Mouse (Mus musculus) kidney, postnatal 0 days (tissue): ENCODE data around the gene Disp2. TPM values are rescaled to one million over a fixed set of nuclear protein-coding genes. Genes with fewer than 3 reads are reported as not detected.

Experiments used
- ATAC-seq: fragments of 200-750 bp; cut with Nextera tagmentation; replicated peaks from 2 replicates; pipeline ENCODE4 v1.8.0; 2017; ENCODE audit warnings: low read depth, moderate number of reproducible peaks, moderate TSS enrichment, moderate library complexity; ENCODE audit not compliant: low FRiP score
- DNase-seq: peaks from one replicate; pipeline ENCODE4 v3.0.0-alpha.2; 2016; ENCODE audit warnings: low spot score
- H3K27ac ChIP-seq: fragments of 300-500 bp; sonication (generic); 2 replicates; pipeline ENCODE4 v1.5.1; 2014; ENCODE audit warnings: mild to moderate bottlenecking
- H3K27me3 ChIP-seq: fragments of 300-500 bp; sonication (generic); 2 replicates; pipeline ENCODE4 v1.6.1; 2014; ENCODE audit warnings: low read length, mixed read lengths; ENCODE audit not compliant: insufficient read depth
- H3K36me3 ChIP-seq: fragments of 300-500 bp; sonication (generic); 2 replicates; pipeline ENCODE4 v1.6.1; 2014; ENCODE audit warnings: low read length, mixed read lengths; ENCODE audit not compliant: insufficient read depth
- H3K4me1 ChIP-seq: fragments of 300-500 bp; sonication (generic); replicated peaks from 2 replicates; pipeline ENCODE4 v1.6.1; 2014; ENCODE audit warnings: antibody characterized with exemption, low read length, mixed read lengths; ENCODE audit not compliant: insufficient read depth
- H3K4me2 ChIP-seq: fragments of 300-500 bp; sonication (generic); 2 replicates; pipeline ENCODE4 v1.6.1; 2014; ENCODE audit warnings: mild to moderate bottlenecking, low read length, moderate library complexity, mixed read lengths
- H3K4me3 ChIP-seq: fragments of 300-500 bp; sonication (generic); replicated peaks from 2 replicates; pipeline ENCODE4 v1.5.1; 2014; ENCODE audit warnings: low read depth, low read length
- H3K9ac ChIP-seq: fragments of 300-500 bp; sonication (generic); 2 replicates; pipeline ENCODE4 v1.6.1; 2014; ENCODE audit warnings: low read depth, low read length
- H3K9me3 ChIP-seq: fragments of 300-500 bp; sonication (generic); replicated peaks from 2 replicates; pipeline ENCODE4 v1.6.1; 2016; ENCODE audit warnings: low read length, inconsistent platforms, mixed read lengths
- CTCF ChIP-seq: IDR thresholded peaks from 2 replicates; pipeline ENCODE4 v1.5.1; 2016; ENCODE audit warnings: antibody characterized with exemption, low read depth, mild to moderate bottlenecking, moderate library complexity
- WGBS: fragments of 180-500 bp; shearing (Covaris S2); extraction: QIAGEN DNeasy Blood & Tissue Kit; methylation state at CpG from one replicate; pipeline ENCODE4 v1.1.7; 2014; 5-methylcytosine and 5-hydroxymethylcytosine counted together
- polyA plus RNA-seq: library from polyadenylated mRNA; unstranded; fragments of >200 nt; fragmentation: Nextera tagmentation; extraction: Ambion mirVana; gene quantifications from 2 replicates; pipeline ENCODE4 v1.2.1, GENCODE M21; 2015

The Disp2 gene
- polyA plus RNA-seq, 1 experiment from 2014 or later = 0.05 TPM

DNA sequence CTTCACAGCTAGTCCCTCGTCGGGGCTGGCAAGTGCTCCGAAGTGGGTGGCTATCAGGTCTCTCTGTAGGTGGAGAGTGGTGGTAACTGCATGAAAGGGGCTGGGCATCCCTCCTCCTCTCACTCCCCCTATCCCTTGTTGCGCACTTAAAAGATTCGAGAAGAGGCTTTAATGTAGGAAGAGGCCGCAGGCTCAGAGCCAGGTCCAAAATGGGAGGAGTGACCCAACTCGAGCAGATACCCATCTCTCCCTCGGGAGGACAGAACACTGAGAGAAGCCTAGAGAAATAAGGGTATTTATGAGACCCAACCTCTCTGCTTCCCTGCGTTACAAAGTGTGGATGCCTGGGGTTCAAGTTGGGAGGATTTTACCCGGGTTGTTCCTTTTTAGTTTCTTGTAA is 454 bp upstream of the Disp2 start:
- 0 out of 2 replicates have a peak, but pooled peaks cover 3% of the 10 kb centered on the region for H3K4me1 ChIP-seq
- peak overlapping the region; percentile 64 for H3K4me2 ChIP-seq
- H3K4me3 ChIP-seq = peak overlapping the region; percentile 18; the same call in 1 of the 2 replicates
- no peak for TF ChIP-seq CTCF
- H3K36me3 ChIP-seq = no peaks in the 10 kb centered on the region
- no peaks in the 10 kb centered on the region for H3K27me3 ChIP-seq
- 12% methylated on average over 10 of the region's 10 CpGs for WGBS
- no peak overlapping the region for H3K27ac ChIP-seq
- H3K9ac ChIP-seq = no peak overlapping the region
- no peak for DNase-seq
- ATAC-seq = no peak
- H3K9me3 ChIP-seq = no peaks in the 10 kb centered on the region

DNA sequence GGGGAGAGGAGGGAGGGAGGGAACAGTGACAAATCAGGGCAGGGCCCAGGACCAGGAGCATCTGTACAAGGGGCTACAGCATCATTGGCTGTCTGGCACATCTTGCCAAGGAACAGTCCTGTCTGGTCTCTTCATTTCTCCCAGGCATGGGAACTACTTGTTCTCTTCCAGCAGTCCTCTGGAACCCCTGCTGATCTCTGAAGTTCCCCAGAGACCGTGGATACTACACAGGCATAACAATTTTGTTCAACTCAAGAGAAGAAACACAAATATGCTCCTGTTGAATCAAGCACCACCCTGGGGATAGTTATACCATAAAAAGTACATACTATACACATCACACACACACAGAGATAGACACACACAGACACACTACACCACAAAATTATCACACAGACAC is 1.6 kb downstream of the Disp2 start:
- no peak overlapping the region for H3K9ac ChIP-seq
- H3K27ac ChIP-seq = no peak overlapping the region
- H3K27me3 ChIP-seq = no peaks in the 10 kb centered on the region
- DNase-seq (no peak), ATAC-seq (no peak)
- H3K4me3 ChIP-seq = no peak overlapping the region
- no peak for TF ChIP-seq CTCF
- H3K9me3 ChIP-seq = no peaks in the 10 kb centered on the region
- H3K36me3 ChIP-seq = no peaks in the 10 kb centered on the region
- WGBS = 62% methylated on average over 1 of the region's 1 CpGs
- no peak overlapping the region for H3K4me2 ChIP-seq
- H3K4me1 ChIP-seq = 0 out of 2 replicates have a peak, but pooled peaks cover 3% of the 10 kb centered on the region

DNA sequence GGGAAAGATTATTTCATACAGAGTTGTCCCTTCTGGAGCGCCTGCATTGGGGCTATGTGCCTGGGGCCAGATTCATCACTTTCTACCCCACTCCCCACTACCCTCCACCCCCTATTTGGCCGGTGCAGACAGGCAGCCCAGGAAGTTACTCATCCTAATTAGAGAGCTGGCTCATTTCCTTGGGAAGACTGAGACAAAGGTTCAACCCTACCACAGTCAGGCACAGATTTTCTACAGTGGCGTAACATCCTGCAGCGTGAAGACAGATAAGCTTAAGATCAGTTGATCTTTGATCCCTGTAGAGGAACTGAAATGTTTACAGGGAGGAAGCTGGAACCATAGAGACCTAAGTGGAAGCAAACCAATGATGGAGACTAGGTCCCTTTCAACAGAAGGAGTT is 2.8 kb downstream of the Disp2 start:
- no peak for TF ChIP-seq CTCF
- H3K27ac ChIP-seq = no peak overlapping the region
- no peaks in the 10 kb centered on the region for H3K9me3 ChIP-seq
- no peaks in the 10 kb centered on the region for H3K27me3 ChIP-seq
- H3K4me1 ChIP-seq = 0 out of 2 replicates have a peak, but pooled peaks cover 3% of the 10 kb centered on the region
- no peak overlapping the region for H3K9ac ChIP-seq
- H3K4me3 ChIP-seq = no peak overlapping the region
- WGBS = 62% methylated on average over 4 of the region's 4 CpGs
- ATAC-seq (no peak), DNase-seq (no peak)
- H3K36me3 ChIP-seq = no peaks in the 10 kb centered on the region
- no peak overlapping the region for H3K4me2 ChIP-seq

DNA sequence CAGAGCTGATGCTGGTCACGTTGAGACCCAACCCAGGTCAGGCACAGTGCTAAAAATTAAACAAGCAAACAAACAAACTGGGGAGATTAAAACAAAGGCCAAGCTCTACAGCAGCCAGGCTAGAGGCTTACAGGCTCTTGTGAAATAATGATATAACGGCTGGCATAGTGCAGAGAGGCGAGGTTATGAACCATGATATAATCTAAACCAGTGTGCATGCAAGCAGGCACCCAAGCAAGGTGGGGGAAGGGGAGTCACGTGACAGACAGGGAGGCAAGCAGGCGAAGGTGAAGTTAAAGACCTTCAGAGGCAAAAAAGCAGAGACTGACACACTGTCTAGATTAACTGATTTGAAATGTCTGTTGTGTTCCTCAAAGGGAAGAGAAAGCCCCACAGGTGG is 3.6 kb downstream of the Disp2 start:
- no peaks in the 10 kb centered on the region for H3K9me3 ChIP-seq
- DNase-seq (no peak), ATAC-seq (no peak)
- no peak for TF ChIP-seq CTCF
- H3K27ac ChIP-seq = no peak overlapping the region
- 56% methylated on average over 5 of the region's 5 CpGs for WGBS
- no peak overlapping the region for H3K4me3 ChIP-seq
- no peak overlapping the region for H3K4me2 ChIP-seq
- H3K36me3 ChIP-seq = no peaks in the 10 kb centered on the region
- 0 out of 2 replicates have a peak, but pooled peaks cover 3% of the 10 kb centered on the region for H3K4me1 ChIP-seq
- no peaks in the 10 kb centered on the region for H3K27me3 ChIP-seq
- H3K9ac ChIP-seq = no peak overlapping the region

DNA sequence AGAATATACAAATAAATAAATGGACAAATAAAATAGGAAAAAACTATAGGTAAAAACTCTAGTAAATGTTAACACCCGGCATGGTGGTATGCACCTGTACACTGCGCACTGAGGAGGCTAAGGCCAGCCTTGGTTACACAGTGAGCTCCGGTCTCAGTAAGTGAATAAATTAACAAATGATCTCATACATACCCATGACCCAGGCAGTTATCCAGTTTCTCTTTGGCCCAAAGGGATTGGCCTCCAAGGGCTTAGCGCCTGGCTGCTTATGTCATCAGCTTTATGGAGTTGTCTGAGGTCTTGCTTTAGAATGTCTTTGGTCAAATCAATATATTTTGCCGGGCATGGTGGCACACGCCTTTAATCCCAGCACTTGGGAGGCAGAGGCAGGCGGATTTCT is 4.1 kb downstream of the Disp2 start:
- no peak overlapping the region for H3K27ac ChIP-seq
- 90% methylated on average over 7 of the region's 7 CpGs for WGBS
- DNase-seq (no peak), ATAC-seq (no peak)
- H3K36me3 ChIP-seq = no peaks in the 10 kb centered on the region
- no peak for TF ChIP-seq CTCF
- H3K27me3 ChIP-seq = no peaks in the 10 kb centered on the region
- H3K9ac ChIP-seq = no peak overlapping the region
- no peak overlapping the region for H3K4me2 ChIP-seq
- 0 out of 2 replicates have a peak, but pooled peaks cover 3% of the 10 kb centered on the region for H3K4me1 ChIP-seq
- no peak overlapping the region for H3K4me3 ChIP-seq
- no peaks in the 10 kb centered on the region for H3K9me3 ChIP-seq

DNA sequence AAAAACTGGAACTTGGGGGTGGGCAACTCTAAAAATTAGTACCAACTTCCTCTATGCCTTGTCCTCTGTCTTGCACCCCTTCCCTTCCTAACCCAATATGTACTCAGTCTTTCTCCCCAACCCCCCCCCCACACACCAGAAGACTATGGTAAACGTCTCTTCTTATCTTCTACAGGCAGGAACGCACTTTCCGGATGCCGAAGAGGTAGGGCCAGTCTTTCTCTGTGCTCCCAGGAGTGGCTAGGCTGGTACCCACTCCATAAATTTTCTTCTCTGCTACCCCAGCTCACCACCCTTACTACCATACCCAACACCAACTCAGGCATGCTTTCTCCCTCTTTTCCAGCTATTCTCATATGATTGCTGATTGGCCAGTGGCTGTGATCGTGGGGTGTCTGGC is 7.0 kb downstream of the Disp2 start:
- no peak overlapping the region for H3K4me2 ChIP-seq
- no peak overlapping the region for H3K9ac ChIP-seq
- no peak for TF ChIP-seq CTCF
- no peaks in the 10 kb centered on the region for H3K27me3 ChIP-seq
- no peak for ATAC-seq
- H3K4me3 ChIP-seq = no peak overlapping the region
- H3K27ac ChIP-seq = no peak overlapping the region
- H3K36me3 ChIP-seq = no peaks in the 10 kb centered on the region
- WGBS = 82% methylated on average over 5 of the region's 5 CpGs
- DNase-seq = no peak
- H3K4me1 ChIP-seq = no peaks in the 10 kb centered on the region
- H3K9me3 ChIP-seq = no peaks in the 10 kb centered on the region

DNA sequence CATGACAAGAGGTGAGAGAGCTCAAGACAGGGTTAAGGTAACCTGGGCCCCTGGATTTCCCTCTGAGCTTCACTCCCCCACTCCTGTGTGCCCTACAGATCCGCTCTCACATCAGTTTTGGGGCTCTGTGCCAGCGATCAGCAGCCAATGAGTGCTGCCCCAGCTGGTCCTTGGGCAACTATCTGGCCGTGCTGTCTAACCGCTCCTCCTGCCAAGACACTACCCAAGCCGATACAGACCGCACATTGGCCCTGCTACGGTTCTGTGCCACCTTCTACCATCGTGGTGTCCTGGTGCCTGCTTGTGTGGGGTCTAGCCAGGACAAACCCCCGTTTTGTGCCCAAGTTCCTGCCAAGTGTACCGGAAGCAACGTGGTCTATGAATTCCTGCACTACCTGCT is 10.0 kb downstream of the Disp2 start:
- H3K27ac ChIP-seq = no peak overlapping the region
- H3K36me3 ChIP-seq = no peaks in the 10 kb centered on the region
- no peak for DNase-seq
- H3K9ac ChIP-seq = no peak overlapping the region
- no peak overlapping the region for H3K4me2 ChIP-seq
- TF ChIP-seq CTCF = no peak
- no peak overlapping the region for H3K4me3 ChIP-seq
- ATAC-seq = no peak
- H3K9me3 ChIP-seq = no peaks in the 10 kb centered on the region
- no peaks in the 10 kb centered on the region for H3K4me1 ChIP-seq
- H3K27me3 ChIP-seq = no peaks in the 10 kb centered on the region
- 90% methylated on average over 11 of the region's 11 CpGs for WGBS
